Mouse (Mus musculus) right cerebral cortex, postnatal 10 days (tissue): ENCODE results near the gene Gm20388.

ENCODE experiments used
- DNase-seq, 2 experiments: peaks; one replicate each; pipeline ENCODE4 v3.0.0; 2021; ENCODE audit warnings: low spot score in 2 of 2

Gene Gm20388

DNA sequence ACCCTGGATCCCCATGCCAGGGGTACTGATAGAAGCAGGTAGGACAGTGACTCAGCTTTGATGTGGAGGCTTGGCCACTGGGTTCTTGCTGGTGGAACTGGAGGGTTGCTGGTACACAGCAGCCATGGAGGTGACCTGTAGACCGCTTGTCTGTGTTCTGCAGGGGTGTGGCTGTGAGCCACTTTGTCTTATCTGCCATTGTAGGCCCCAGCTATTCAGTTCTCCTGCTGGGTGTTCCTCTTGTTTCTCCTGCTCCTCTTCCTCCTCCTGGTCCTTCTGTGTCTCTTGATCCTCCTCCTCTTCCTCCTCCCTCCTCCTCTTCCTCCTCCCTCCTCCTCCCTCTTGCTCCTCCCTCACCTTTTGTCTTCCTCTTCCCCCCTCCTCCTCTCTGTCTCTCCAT lies 614.5 kb downstream of the Gm20388 start:
- DNase-seq: no peak

GRCm38 (mm10) chr8:120525832-120526231 lies 615.2 kb downstream of the Gm20388 start:
- peak in 1 of 2 experiments; percentile 32 for DNase-seq

DNA sequence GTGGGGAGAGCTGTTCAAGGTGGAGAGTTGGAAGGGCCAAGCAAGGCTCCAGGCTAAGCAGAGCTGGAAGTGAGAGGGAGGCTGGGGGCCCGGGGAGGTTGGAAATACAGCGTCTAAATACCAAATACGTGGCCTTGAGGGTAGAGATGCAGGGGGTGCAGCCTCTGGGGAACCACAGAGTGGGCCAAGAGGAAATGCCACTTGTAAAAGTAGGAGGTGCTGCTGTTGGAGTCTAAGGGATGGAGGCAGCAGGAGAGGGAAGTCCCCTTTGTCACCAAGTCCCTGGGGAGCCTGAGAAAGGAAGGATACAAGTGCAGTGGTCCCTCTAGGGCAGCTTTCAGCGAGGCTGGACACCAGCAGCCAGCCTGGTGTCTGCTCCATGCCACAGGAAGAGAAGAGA lies 615.9 kb downstream of the Gm20388 start:
- no peak for DNase-seq

DNA sequence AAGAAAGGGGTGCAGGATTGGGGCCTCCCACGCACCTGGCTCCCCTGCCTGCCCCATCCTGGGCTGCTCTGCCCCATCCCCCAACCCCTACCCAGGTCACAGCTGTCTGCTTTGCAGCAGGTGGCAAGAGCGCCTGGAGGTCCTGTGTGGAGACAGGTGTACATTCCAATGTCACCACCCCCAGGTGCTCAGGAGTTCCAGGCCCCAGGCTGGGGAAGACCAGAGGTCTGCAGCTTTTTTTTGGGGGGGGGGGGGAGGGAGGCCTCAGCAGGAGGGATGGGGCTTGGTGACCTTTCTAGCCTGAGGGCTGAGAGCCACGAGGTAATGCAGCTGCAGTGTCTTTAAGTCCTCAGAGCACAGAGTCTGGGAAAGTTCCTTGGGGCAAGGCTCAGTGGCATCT lies 617.7 kb downstream of the Gm20388 start:
- no peak for DNase-seq

DNA sequence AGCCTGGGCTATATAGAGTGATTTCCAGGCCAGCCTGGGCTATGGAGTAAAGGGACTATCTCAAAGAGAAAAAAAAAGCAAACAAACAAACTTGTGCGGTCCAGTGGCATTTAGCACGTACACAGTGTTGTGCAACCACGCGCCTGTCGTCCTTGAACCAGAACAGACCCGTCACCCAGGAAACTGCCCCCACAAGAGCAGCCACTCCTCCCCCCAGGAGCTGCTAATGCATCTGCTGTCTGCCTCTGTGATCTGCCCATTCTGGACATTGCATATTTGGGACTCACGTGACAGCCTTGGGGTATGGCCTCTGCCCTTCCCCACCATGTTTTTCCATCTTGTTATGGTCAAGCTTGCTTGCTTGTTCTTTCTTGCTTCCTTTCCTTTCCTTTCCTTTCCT lies 618.6 kb downstream of the Gm20388 start:
- DNase-seq: no peak

DNA sequence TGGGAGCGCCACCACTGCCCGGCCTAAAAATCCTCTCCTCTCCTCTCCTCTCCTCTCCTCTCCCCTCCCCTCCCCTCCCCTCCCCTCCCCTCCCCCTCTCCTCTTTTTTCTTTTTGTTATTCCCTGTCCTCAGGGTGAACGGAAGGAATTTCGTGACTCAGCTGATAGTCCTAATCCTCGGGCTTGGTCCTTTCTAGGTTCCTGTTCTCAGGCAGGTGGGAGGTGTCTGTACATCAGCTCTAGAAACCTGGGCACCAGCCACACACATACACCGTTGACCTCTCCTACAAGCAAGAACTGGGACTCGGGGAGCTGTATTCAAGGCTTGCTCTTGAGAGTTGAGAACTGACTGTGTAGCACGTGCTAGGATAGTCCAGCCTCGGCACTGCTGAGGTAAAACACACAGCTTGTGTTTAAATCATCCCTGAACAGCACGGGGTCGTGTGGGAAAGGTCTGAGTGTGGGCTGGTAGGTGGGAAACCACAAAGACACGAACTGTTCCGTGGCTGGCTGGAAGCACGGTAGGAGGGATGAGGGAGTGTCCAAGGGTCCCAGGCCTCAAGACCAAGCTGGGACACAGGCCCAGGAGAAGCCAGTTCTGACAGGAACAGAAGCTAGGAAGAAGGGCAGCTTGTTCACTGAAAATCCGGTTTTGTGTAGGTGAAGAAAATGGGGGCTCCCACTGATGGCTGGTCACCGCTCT lies 620.5 kb downstream of the Gm20388 start:
- DNase-seq: no peak

- peak in 1 of 2 experiments; percentile 36 for DNase-seq
Observed at GRCm38 (mm10) chr8:120531775-120532516, 621.3 kb downstream of the Gm20388 start.

- peak; percentile 77 to 78 for DNase-seq
Observed at GRCm38 (mm10) chr8:120532517-120533215, 622.0 kb downstream of the Gm20388 start.

GRCm38 (mm10) chr8:120533380-120533779 lies 622.7 kb downstream of the Gm20388 start:
- peak in 1 of 2 experiments; percentile 38 for DNase-seq

GRCm38 (mm10) chr8:120534080-120534479 lies 623.4 kb downstream of the Gm20388 start:
- DNase-seq: peak in 1 of 2 experiments; percentile 36

DNA sequence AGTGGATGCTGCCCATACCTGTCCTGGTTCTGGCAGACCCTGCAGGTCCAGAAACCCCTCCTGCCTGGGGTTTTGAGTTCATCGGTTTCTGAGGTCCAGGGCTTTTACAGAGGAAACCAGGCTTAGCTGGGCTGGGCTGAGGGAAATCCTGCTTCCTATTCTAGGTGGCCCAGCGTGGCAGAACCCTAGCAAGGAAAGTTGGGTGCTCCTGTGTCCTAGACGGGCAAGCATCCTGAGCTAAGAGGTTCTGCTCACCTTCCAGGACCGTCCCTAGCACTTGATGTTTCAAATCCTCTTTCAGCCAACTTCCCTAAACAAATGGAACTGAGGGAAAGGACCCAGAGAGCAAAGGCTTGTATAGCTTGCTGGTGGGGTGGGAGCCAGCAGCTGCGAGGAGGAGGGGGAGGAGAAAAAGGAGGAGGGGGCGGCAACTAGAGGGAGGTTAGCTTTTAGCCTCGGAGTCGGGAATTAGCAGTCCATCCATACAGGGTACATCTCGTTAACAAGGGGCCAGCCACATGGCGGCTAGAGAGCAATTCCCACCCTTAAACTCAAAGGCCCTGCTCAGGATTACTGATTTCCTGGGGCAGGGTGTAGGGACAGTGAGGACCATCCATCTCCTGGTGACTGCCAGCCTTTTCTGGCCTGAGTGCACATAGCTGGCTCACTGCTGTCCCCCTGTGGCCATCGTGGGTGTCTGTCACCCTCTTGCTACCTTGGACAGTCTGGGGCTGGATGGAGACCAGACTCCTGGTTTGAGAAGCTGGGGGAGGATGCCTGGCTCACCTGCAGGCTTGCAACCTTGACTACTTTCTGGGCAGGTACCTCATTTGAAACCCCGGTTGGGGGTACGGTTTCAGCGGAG lies 624.1 kb downstream of the Gm20388 start:
- DNase-seq: peak; percentile 89

DNA sequence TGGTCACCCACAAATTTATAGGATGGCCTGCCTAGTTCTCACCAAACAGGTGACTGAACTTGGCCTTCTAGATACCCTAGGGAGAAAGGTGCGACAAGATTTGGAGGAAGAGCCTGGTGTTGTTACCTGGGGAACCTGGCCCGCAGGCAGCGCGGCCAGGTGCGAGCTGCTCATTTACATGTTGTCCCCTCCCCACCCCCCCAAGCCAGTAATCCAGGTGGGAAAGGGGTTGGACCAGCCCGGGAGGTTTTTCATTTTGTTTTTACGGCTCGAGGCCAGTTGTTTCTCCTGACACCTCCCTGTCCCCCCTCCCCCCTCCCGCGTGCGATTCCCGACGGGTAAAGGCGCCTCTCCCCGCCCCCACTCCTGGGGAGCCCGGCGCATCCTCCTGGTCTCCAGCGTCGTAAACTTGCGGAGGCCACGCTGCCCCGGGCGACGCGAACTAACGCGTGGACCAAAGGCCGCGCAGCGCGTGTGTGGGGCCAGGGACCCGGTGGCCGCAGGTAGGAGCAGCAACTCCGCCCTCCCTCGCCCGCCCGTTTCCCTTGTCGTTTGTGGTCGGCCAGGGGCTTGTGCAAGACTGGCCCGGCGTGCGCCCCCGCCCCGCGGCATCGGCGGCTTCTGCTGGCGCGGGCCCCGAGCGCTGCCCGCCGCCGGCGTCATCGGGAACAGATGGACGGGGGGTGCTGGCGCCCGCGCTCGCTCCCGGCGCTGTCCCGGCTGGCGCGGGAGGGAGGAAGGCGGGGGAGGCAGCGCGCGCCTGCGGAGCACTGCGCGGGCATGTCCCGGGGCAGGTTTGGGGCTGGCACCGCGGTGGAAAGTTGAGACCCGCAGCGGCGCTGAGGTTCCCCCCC lies 625.0 kb downstream of the Gm20388 start:
- DNase-seq: peak; percentile 80 to 82

- peak; percentile 60 to 63 for DNase-seq
Observed at GRCm38 (mm10) chr8:120536306-120537206, 625.9 kb downstream of the Gm20388 start.

DNA sequence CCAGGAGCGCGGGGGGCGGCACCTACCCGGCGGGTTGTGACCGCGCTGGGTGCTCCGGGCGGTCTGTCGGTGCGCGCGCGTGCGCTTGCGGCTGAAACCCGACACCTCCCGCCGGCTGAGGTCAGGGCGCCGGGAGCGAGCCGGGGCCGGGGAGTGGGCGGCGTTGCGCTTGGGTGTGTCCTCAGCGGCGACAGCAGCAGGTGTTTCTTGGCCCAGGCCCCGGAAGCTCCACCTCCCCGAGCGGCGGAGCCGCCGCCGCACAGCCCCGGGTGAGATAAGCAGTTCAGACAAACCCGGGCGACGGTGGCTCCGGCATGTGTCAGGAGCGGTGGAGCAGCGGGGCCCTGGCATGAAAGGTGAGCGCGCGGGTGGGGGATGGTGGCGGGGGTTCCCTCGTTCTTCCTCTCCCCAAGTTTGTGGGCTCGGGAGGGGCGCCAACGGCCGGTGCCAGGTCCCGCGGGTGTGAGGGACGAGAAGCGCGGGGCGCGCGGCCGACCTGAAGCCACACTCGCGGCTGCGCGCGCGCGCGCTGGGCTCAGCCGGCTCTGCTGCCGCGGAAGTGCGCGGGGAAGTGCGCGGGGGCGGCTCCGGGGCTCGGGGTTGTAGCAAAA lies 626.7 kb downstream of the Gm20388 start:
- peak; percentile 71 to 72 for DNase-seq

- peak; percentile 78 to 80 for DNase-seq
Observed at GRCm38 (mm10) chr8:120537818-120538396, 627.3 kb downstream of the Gm20388 start.

- DNase-seq: peak; percentile 71 to 72
Observed at GRCm38 (mm10) chr8:120538397-120539240, 628.0 kb downstream of the Gm20388 start.

GRCm38 (mm10) chr8:120539381-120539774 lies 628.7 kb downstream of the Gm20388 start:
- DNase-seq: peak in 1 of 2 experiments; percentile 61
